Mouse (Mus musculus) liver, postnatal 0 days (tissue): ENCODE measurements at regions not wholly inside any gene's neighbourhood (a gene's known extent, or its start where the extent isn't known, plus 50 kb on each side); places are given as distances from the start of the nearest gene placed in this dataset.

Source experiments
- CTCF ChIP-seq: sonication (generic); IDR thresholded peaks from 2 replicates; pipeline ENCODE4 v1.5.1; 2016; ENCODE audit warnings: antibody characterized with exemption, low read depth
- EP300 ChIP-seq: IDR thresholded peaks from 2 replicates; pipeline ENCODE4 v1.6.1; 2016; ENCODE audit warnings: antibody characterized with exemption, low read depth, mild to moderate bottlenecking

GRCm38 (mm10) chr14:76760509-76761023 is 203.9 kb upstream of the Serp2 start:
- TF ChIP-seq EP300 (no peak), CTCF (no peak)
